Mouse (Mus musculus): ENCODE data around the gene Clasp1. TPM values are rescaled to one million over a fixed set of nuclear protein-coding genes. Genes with fewer than 3 reads are reported as not detected.

Clasp1 gene
- 28.1 TPM for polyA plus RNA-seq (2017; shearing (Covaris generic))

GRCm38 (mm10) chr1:118388757-118389453 lies at the start of gene Clasp1:
TSS of gene Clasp1 (plus strand) at chr1:118389058.

GRCm38 (mm10) chr1:118627781-118628464 lies 239.1 kb downstream of the Clasp1 start, which contains the start of gene Tfcp2l1:
TSS of gene Tfcp2l1 (plus strand) at chr1:118627945.

Other genes starting within 250 kb of the Clasp1 start
- gene Gm29106, start 212.5 kb upstream of the Clasp1 start, polyA plus RNA-seq (2017; shearing (Covaris generic)) = not detected
- gene Tsn, start 77.3 kb upstream of the Clasp1 start, polyA plus RNA-seq (2017; shearing (Covaris generic)) = 212 TPM
- gene Nifk, start 67.2 kb upstream of the Clasp1 start, polyA plus RNA-seq (2017; shearing (Covaris generic)) = 74.1 TPM
- gene Tfcp2l1, start 238.9 kb downstream of the Clasp1 start, polyA plus RNA-seq (2017; shearing (Covaris generic)) = 0.02 TPM

All from CD4-positive, CD25-positive, alpha-beta regulatory T cell (primary cell).